ENCODE assay signal across 9 mouse cellular contexts in the genomic region with DNA sequence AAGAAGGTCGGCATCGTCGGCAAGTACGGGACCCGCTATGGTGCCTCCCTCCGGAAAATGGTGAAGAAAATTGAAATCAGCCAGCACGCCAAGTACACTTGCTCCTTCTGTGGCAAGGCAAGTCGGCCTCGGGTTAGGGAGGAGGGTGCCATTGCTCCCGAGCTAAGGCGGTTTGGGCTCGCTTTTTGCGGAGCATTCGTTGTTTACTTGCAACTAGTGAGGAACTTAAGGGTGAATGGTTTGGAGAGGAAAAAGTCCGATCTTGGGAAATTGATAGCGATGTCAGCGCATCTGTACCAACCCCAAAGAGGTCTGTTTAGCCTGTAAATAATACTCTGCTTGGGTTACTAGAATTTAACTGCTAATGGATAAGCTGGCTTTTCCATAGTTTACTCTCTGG. TPM values are rescaled to one million over a fixed set of nuclear protein-coding genes. Genes with fewer than 3 reads are reported as not detected.
DNase-seq lines count a peak whose midpoint lies in the region; ATAC-seq and TF ChIP-seq lines count a peak whose summit lies in the region.
"Had no signal": no experiment of that assay in that cellular context is flagged by ENCODE, and none has a peak within 500 bp of the region (broad histone marks: within the 10 kb centered on the region; RNA-seq: fewer than 3 reads in every experiment).

No protein-coding gene starts in this region.

- H3K9ac ChIP-seq in embryonic facial prominence, embryonic 14.5 days (ENCODE audit: low read depth, low read length): peak overlapping the region; percentile 95
- peak overlapping the region; percentile 81 for H3K9ac ChIP-seq in intestine, postnatal 0 days (ENCODE audit: low read depth, low read length)
- H3K9ac ChIP-seq in neural tube, embryonic 12.5 days: peak overlapping the region; percentile 88

- H3K4me1 ChIP-seq in embryonic facial prominence, embryonic 14.5 days (ENCODE audit: control insufficient read depth, insufficient read depth, low read length): peaks cover 14% of the 10 kb centered on the region
- H3K4me1 ChIP-seq in intestine, postnatal 0 days (replicated peaks; ENCODE audit: control insufficient read depth, insufficient read depth, low read length): 0 out of 2 replicates have a peak, but pooled peaks cover 3% of the 10 kb centered on the region
- peaks cover 14% of the 10 kb centered on the region for H3K4me1 ChIP-seq in neural tube, embryonic 12.5 days

- under 1% methylated on average over 17 of the region's 17 CpGs for WGBS in embryonic facial prominence, embryonic 14.5 days
- WGBS in intestine, postnatal 0 days: under 1% methylated on average over 17 of the region's 17 CpGs
- 1% methylated on average over 17 of the region's 17 CpGs for WGBS in neural tube, embryonic 12.5 days

- peak overlapping the region; percentile 77 for H3K4me3 ChIP-seq in embryonic facial prominence, embryonic 14.5 days (ENCODE audit: low read depth, low read length)
- H3K4me3 ChIP-seq in intestine, postnatal 0 days (ENCODE audit: low read depth, low read length): peak overlapping the region; percentile 72
- H3K4me3 ChIP-seq in neural tube, embryonic 12.5 days: peak overlapping the region; percentile 83

- peak overlapping the region; percentile 95 for H3K27ac ChIP-seq in embryonic facial prominence, embryonic 14.5 days (replicated peaks; ENCODE audit: low read depth, low read length)
- peak overlapping the region; percentile 86 for H3K27ac ChIP-seq in intestine, postnatal 0 days (ENCODE audit: low read depth, low read length)
- no peak overlapping the region for H3K27ac ChIP-seq in neural tube, embryonic 12.5 days

- peaks cover 37% of the 10 kb centered on the region for H3K36me3 ChIP-seq in embryonic facial prominence, embryonic 14.5 days (ENCODE audit: control insufficient read depth, insufficient read depth, low read length)
- 0 out of 2 replicates have a peak, but pooled peaks cover 9% of the 10 kb centered on the region for H3K36me3 ChIP-seq in intestine, postnatal 0 days (ENCODE audit: control insufficient read depth, insufficient read depth)
- H3K36me3 ChIP-seq in neural tube, embryonic 12.5 days: peaks cover 33% of the 10 kb centered on the region

- no peak for TF ChIP-seq CTCF in intestine, postnatal 0 days (IDR thresholded peaks at IDR 0.05; ENCODE audit: low read depth)

- no peak for ATAC-seq in embryonic facial prominence, embryonic 14.5 days (ENCODE audit: low read depth)
- no peak for ATAC-seq in intestine, postnatal 0 days
- ATAC-seq in neural tube, embryonic 12.5 days (ENCODE audit: low FRiP score, low read depth): no peak
- no peak for ATAC-seq in frontal cortex, adult (ENCODE audit: low TSS enrichment)

- H3K27me3 ChIP-seq in embryonic facial prominence, embryonic 14.5 days (replicated peaks; ENCODE audit: control insufficient read depth, insufficient read depth, low read length): no peaks in the 10 kb centered on the region
- no peaks in the 10 kb centered on the region for H3K27me3 ChIP-seq in intestine, postnatal 0 days (replicated peaks; ENCODE audit: control insufficient read depth, insufficient read depth, low read length)
- no peaks in the 10 kb centered on the region for H3K27me3 ChIP-seq in neural tube, embryonic 12.5 days (replicated peaks)

- DNase-seq in gastrocnemius, postnatal 10 days: peak; percentile 27
- no peak for DNase-seq in gastrocnemius, postnatal 4 days (ENCODE audit: low spot score in 2 of 2)
- DNase-seq in 416B (ENCODE audit: low read depth): peak; percentile 34
- DNase-seq in embryonic facial prominence, embryonic 14.5 days (ENCODE audit: low spot score): no peak
- no peak for DNase-seq in retina, postnatal 1 day

- H3K9me3 ChIP-seq in embryonic facial prominence, embryonic 14.5 days (ENCODE audit: control insufficient read depth, low read length): no peaks in the 10 kb centered on the region
- no peaks in the 10 kb centered on the region for H3K9me3 ChIP-seq in intestine, postnatal 0 days (ENCODE audit: control insufficient read depth)
- H3K9me3 ChIP-seq in neural tube, embryonic 12.5 days: no peaks in the 10 kb centered on the region

- peak overlapping the region; percentile 79 for H3K4me2 ChIP-seq in embryonic facial prominence, embryonic 14.5 days (ENCODE audit: low read depth, low read length)
- peak overlapping the region; percentile 70 for H3K4me2 ChIP-seq in intestine, postnatal 0 days (replicated peaks; ENCODE audit: low read depth)
- H3K4me2 ChIP-seq in neural tube, embryonic 12.5 days (replicated peaks): peak overlapping the region; percentile 80

RNA-seq across cellular contexts. Expression of a gene that starts 0.6 kb away (rescaled TPM):
- total RNA-seq in gastrocnemius, postnatal 10 days (2021): 100 to 1,000 TPM; 943 to 945 TPM
- 1,000 to 10,000 TPM; 1,201 to 1,311 TPM for total RNA-seq in gastrocnemius, postnatal 4 days (2021)
- 2,077 and 2,336 TPM in 2 replicates for polyA plus RNA-seq in embryonic facial prominence, embryonic 14.5 days (2014; fragmentation: Nextera tagmentation; extraction: Ambion mirVana)
- 1,358 and 1,438 TPM in 2 replicates for polyA plus RNA-seq in intestine, postnatal 0 days (2015; fragmentation: Nextera tagmentation; extraction: Ambion mirVana)
- 1,253 and 1,318 TPM in 2 replicates for polyA plus RNA-seq in neural tube, embryonic 12.5 days (2016; fragmentation: Nextera tagmentation; extraction: Ambion mirVana)

RNA-seq across cellular contexts. Expression of a gene that starts 11.3 kb away (rescaled TPM):
- not detected for total RNA-seq in gastrocnemius, postnatal 10 days (2021)
- not detected for total RNA-seq in gastrocnemius, postnatal 4 days (2021)
- polyA plus RNA-seq in embryonic facial prominence, embryonic 14.5 days (2014; fragmentation: Nextera tagmentation; extraction: Ambion mirVana): not detected in 2 replicates
- not detected in 2 replicates for polyA plus RNA-seq in intestine, postnatal 0 days (2015; fragmentation: Nextera tagmentation; extraction: Ambion mirVana)
- not detected in 2 replicates for polyA plus RNA-seq in neural tube, embryonic 12.5 days (2016; fragmentation: Nextera tagmentation; extraction: Ambion mirVana)
- polyA plus RNA-seq: large intestine, adult 2 months had no signal

Comparison
In these comparisons a context has a peak if more than half of its experiments do, and no peak if none do; other contexts are left out.
1. DNase-seq: peak in gastrocnemius, postnatal 10 days (single experiment) and 416B (single experiment); none in gastrocnemius, postnatal 4 days (0 of 2), embryonic facial prominence, embryonic 14.5 days (single experiment) and retina, postnatal 1 day (single experiment).
2. Peak in every context shown above with its lines, with median percentiles within 50 percentile points of each other: H3K4me2 ChIP-seq, H3K4me3 ChIP-seq and H3K9ac ChIP-seq.